Mouse (Mus musculus): ENCODE results near the gene Dpm2.

DNA sequence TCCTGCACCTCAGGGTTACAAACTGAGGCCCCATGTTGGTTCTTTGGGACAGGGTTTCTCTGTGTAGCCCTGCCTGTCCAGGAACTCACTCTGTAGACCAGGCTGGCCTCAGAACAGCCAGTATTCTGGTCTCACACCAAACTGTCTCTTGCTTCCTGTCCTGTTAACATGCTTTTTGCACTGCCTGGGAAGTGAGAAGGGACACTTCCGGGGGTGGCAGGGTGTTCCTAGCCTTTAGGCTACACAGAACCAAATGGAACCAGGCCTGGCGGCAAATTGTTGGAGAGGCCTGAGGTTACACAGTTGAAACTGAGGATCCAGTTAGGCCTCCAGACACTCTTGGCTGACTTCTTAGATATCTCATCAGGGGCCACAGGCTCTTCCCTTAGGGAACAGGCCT is 37.5 kb upstream of the Dpm2 start:
- no peak for TF ChIP-seq CTCF (IDR thresholded peaks at IDR 0.05; ENCODE audit: extremely low read depth, insufficient read length, insufficient replicate concordance, low read depth, low read length)
- TF ChIP-seq POLR2A (IDR thresholded peaks at IDR 0.05; ENCODE audit: low read depth, low read length), result no peak

Data from small intestine, adult 2 months (tissue).